Mouse (Mus musculus) G1E (cell line): Measurements from ENCODE around the gene Depp1.

Experiments
- CTCF ChIP-seq: IDR thresholded peaks from 2 replicates; pipeline ENCODE4 v1.5.1; 2012; ENCODE audit warnings: low read depth, low read length, inconsistent platforms, mixed read lengths
- GATA2 ChIP-seq: IDR thresholded peaks from 2 replicates; pipeline ENCODE4 v1.6.1; 2012; ENCODE audit warnings: low read depth, low read length, inconsistent platforms, borderline replicate concordance
- POLR2AphosphoS5 ChIP-seq: IDR thresholded peaks from 2 replicates; pipeline ENCODE4 v1.6.1; 2012; ENCODE audit warnings: low read depth, low read length, inconsistent platforms; ENCODE audit not compliant: insufficient replicate concordance

DNA sequence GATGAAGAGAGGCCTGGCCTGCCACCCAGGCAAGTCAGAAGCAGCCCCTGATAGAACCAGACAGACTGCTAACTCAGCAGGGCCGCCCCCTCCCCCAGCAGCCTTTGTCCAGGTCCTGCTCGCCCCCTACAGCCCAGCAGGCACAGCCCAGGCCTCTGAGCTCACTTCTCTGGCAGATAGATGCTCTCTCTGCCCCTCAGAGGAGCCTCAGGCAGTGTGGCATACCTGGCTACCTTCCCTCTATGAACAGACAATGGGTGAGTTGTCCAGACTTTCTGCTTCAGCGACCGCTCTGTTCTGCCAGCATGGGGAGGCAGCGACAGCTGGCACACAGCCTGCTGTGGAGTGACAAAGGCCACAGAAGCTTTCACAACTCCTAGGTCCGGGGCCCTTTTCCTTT, 19.7 kb downstream of the Depp1 start:
- TF ChIP-seq CTCF: no peak
- TF ChIP-seq POLR2AphosphoS5: no peak
- TF ChIP-seq GATA2: no peak
